Mouse (Mus musculus) embryonic facial prominence, embryonic 11.5 days (tissue): ENCODE measurements at regions not wholly inside any gene's neighbourhood (a gene's known extent, or its start where the extent isn't known, plus 50 kb on each side); places are given as distances from the start of the nearest gene placed in this dataset.

ENCODE experiments used
- ATAC-seq: fragments of 200-750 bp; cut with Nextera tagmentation; replicated peaks from 2 replicates; pipeline ENCODE4 v1.8.0; 2017; ENCODE audit warnings: low read depth; ENCODE audit not compliant: insufficient number of reproducible peaks, low FRiP score, low TSS enrichment
- DNase-seq: peaks from one replicate; pipeline ENCODE4 v3.0.0-alpha.2; 2015; ENCODE audit warnings: low spot score
- H3K27ac ChIP-seq: fragments of 300-500 bp; sonication (generic); replicated peaks from 2 replicates; pipeline ENCODE4 v1.5.1; 2014; ENCODE audit warnings: mild to moderate bottlenecking, low read depth, low read length, control low read depth
- H3K27me3 ChIP-seq: fragments of 300-500 bp; sonication (generic); 2 replicates; pipeline ENCODE4 v1.6.1; 2014; ENCODE audit warnings: mild to moderate bottlenecking, low read length, moderate library complexity, mixed read lengths; ENCODE audit not compliant: control insufficient read depth, insufficient read depth
- H3K36me3 ChIP-seq: fragments of 300-500 bp; sonication (generic); replicated peaks from 2 replicates; pipeline ENCODE4 v1.6.1; 2014; ENCODE audit warnings: low read depth, mild to moderate bottlenecking, low read length, moderate library complexity, mixed read lengths; ENCODE audit not compliant: control insufficient read depth, insufficient read depth
- H3K4me1 ChIP-seq: fragments of 300-500 bp; sonication (generic); 2 replicates; pipeline ENCODE4 v1.6.1; 2014; ENCODE audit warnings: low read length, mixed read lengths; ENCODE audit not compliant: control insufficient read depth, insufficient read depth
- H3K4me2 ChIP-seq: fragments of 300-500 bp; sonication (generic); 2 replicates; pipeline ENCODE4 v1.6.1; 2014; ENCODE audit warnings: low read depth, mild to moderate bottlenecking, control low read depth, low read length, moderate library complexity
- H3K4me3 ChIP-seq: fragments of 300-500 bp; sonication (generic); 2 replicates; pipeline ENCODE4 v1.5.1; 2014; ENCODE audit warnings: low read depth, low read length, control low read depth
- H3K9ac ChIP-seq: fragments of 300-500 bp; sonication (generic); replicated peaks from 2 replicates; pipeline ENCODE4 v1.6.1; 2014; ENCODE audit warnings: mild to moderate bottlenecking, control low read depth, low read length
- H3K9me3 ChIP-seq: fragments of 300-500 bp; sonication (generic); replicated peaks from 2 replicates; pipeline ENCODE4 v1.6.1; 2016; ENCODE audit warnings: mild to moderate bottlenecking, low read length, inconsistent platforms, mixed read lengths; ENCODE audit not compliant: control insufficient read depth
- WGBS: fragments of 180-500 bp; shearing (Covaris S2); extraction: QIAGEN DNeasy Blood & Tissue Kit; methylation state at CpG from one replicate; pipeline ENCODE4 v1.1.7; 2014; 5-methylcytosine and 5-hydroxymethylcytosine counted together

DNA sequence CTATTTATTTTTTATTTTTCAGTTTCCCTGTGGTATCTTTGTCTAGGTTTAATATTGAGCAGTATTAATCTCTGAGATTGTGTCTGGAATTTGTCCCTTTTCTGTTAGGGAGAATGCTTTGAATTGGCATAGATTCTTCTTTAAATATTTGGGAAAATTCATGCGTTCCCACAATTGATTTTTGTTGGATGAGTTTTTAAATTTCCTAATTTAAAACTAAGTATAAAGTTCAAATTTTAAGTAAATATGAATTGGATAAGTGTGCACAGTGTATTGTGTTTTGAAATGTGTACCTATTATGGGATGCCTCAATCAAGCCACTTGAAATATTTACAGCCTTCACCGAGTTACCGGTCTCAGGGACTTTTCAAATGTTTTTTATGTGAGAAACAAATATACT lies 152.3 kb downstream of the Slc38a4 start:
- Histone ChIP-seq H3K36me3 (no peaks in the 10 kb centered on the region), H3K4me1 (no peaks in the 10 kb centered on the region), H3K27ac (no peak overlapping the region), H3K4me3 (no peak overlapping the region), H3K4me2 (no peak overlapping the region), H3K27me3 (no peaks in the 10 kb centered on the region), H3K9ac (no peak overlapping the region), H3K9me3 (no peaks in the 10 kb centered on the region)
- WGBS = 92% methylated on average over 3 of the region's 3 CpGs
- no peak for DNase-seq
- ATAC-seq = no peak

DNA sequence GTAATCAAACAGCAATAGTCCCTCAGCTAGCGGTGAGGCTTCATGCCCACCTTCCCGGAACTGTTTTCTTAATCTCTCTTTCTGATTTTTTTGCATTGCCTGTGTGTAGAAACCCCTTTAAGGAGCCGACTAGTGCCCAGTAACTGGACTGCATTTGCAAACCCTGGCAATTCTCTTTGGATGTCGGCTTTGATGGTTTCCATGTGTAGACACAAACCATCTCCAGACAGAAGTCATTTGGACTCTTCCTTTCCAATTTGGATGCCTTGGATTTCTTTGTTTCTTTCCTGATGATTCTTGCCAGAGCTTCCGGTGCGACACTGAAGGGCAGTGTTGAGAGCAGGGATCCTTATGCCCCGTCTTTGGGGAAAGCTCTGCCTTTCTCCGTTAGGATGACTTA lies 153.0 kb downstream of the Slc38a4 start:
- no peak overlapping the region for H3K4me2 ChIP-seq
- 68% methylated on average over 8 of the region's 8 CpGs for WGBS

GRCm38 (mm10) chr15:96901616-96902015 lies 154.1 kb downstream of the Slc38a4 start:
- Histone ChIP-seq H3K36me3 (no peaks in the 10 kb centered on the region), H3K4me3 (no peak overlapping the region), H3K27ac (no peak overlapping the region), H3K9me3 (no peaks in the 10 kb centered on the region), H3K27me3 (no peaks in the 10 kb centered on the region), H3K4me1 (no peaks in the 10 kb centered on the region), H3K9ac (no peak overlapping the region), H3K4me2 (no peak overlapping the region)
- DNase-seq (no peak), ATAC-seq (no peak)
- WGBS = 92% methylated on average over 9 of the region's 9 CpGs

More for the DNA sequence above, 153.0 kb downstream of the Slc38a4 start:
- H3K4me1 ChIP-seq = no peaks in the 10 kb centered on the region
- ATAC-seq (no peak), DNase-seq (peak; percentile 70)
- no peaks in the 10 kb centered on the region for H3K9me3 ChIP-seq
- no peak overlapping the region for H3K4me3 ChIP-seq
- H3K9ac ChIP-seq = no peak overlapping the region
- no peaks in the 10 kb centered on the region for H3K27me3 ChIP-seq
- H3K27ac ChIP-seq = no peak overlapping the region
- H3K36me3 ChIP-seq = no peaks in the 10 kb centered on the region

- Histone ChIP-seq H3K4me2 (no peak overlapping the region), H3K27ac (no peak overlapping the region), H3K4me3 (no peak overlapping the region), H3K9ac (no peak overlapping the region), H3K9me3 (no peaks in the 10 kb centered on the region), H3K4me1 (no peaks in the 10 kb centered on the region), H3K36me3 (no peaks in the 10 kb centered on the region), H3K27me3 (no peaks in the 10 kb centered on the region)
- DNase-seq = no peak
- ATAC-seq = no peak
- 90% methylated on average over 3 of the region's 3 CpGs for WGBS
Observed at GRCm38 (mm10) chr15:96898285-96898684, 157.5 kb downstream of the Slc38a4 start.

DNA sequence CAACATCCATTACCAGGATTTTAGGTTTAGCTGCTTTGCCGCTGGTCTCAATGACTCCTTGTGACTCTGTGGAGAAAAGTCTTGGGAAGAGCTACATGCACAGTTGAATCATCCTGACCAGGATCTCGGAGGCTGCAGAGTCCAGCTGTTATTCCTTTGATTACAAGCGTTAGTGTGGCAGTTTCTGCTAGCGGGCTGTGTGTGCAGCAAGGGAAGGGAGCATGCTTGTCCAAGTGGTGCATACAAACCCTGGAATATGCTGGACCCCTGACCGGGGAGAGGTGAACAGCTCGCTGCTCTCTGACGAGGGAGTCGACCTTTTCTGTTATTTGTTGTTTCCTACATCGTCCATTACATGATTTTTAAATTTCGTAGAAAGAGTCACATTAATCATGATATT lies 170.9 kb downstream of the Slc38a4 start:
- Histone ChIP-seq H3K4me3 (no peak overlapping the region), H3K9ac (no peak overlapping the region), H3K9me3 (no peaks in the 10 kb centered on the region), H3K27me3 (no peaks in the 10 kb centered on the region), H3K4me1 (no peaks in the 10 kb centered on the region), H3K36me3 (no peaks in the 10 kb centered on the region), H3K27ac (no peak overlapping the region), H3K4me2 (no peak overlapping the region)
- WGBS = 82% methylated on average over 10 of the region's 10 CpGs
- ATAC-seq = no peak
- no peak for DNase-seq

DNA sequence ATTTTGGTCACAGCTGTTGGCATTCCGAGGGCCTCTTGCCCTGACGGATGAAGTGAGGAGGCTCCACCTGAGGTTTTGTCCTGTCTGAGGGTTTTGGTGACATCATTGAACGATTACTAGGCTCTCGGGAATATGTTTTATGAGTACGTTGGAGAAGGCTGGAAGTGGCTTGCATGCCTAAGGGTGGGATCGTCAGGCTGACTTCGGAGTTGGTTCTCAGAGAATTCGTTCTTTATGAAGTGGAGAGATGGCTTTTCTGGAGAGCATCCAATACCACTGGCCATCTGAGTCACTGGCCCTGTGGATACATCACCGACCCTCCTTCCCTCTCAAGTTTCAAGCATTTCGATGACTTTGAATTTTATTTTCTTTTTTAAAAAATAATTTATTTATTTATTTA lies 172.0 kb downstream of the Slc38a4 start:
- H3K36me3 ChIP-seq = no peaks in the 10 kb centered on the region
- ATAC-seq (no peak), DNase-seq (no peak)
- H3K4me3 ChIP-seq = no peak overlapping the region
- no peaks in the 10 kb centered on the region for H3K4me1 ChIP-seq
- no peak overlapping the region for H3K9ac ChIP-seq
- H3K9me3 ChIP-seq = no peaks in the 10 kb centered on the region
- H3K4me2 ChIP-seq = no peak overlapping the region
- WGBS = 90% methylated on average over 10 of the region's 10 CpGs
- no peak overlapping the region for H3K27ac ChIP-seq
- H3K27me3 ChIP-seq = no peaks in the 10 kb centered on the region

DNA sequence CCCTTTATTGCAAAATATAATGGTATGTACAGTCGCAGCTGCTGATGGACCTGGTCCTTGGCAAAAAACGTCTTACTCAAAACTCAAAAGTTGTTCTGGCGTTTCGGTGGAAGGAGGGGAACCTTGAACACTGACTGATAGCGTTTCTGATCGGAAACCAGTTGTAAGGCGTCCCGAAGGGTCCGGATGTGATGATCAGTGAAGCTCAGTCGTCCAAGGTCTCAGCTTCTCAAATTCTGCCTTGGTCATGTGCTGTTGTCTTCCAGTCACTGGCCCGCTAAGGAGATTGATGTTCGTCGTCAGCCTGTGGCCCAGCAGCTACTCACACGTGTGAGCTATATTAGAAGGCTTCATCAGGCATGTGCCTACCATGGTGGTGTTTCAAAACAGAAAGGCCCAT lies 173.5 kb downstream of the Slc38a4 start:
- H3K9ac ChIP-seq = no peak overlapping the region
- no peaks in the 10 kb centered on the region for H3K4me1 ChIP-seq
- no peaks in the 10 kb centered on the region for H3K9me3 ChIP-seq
- no peaks in the 10 kb centered on the region for H3K27me3 ChIP-seq
- no peak overlapping the region for H3K4me2 ChIP-seq
- H3K27ac ChIP-seq = no peak overlapping the region
- WGBS = 91% methylated on average over 14 of the region's 14 CpGs
- ATAC-seq (no peak), DNase-seq (no peak)
- no peak overlapping the region for H3K4me3 ChIP-seq
- no peaks in the 10 kb centered on the region for H3K36me3 ChIP-seq

DNA sequence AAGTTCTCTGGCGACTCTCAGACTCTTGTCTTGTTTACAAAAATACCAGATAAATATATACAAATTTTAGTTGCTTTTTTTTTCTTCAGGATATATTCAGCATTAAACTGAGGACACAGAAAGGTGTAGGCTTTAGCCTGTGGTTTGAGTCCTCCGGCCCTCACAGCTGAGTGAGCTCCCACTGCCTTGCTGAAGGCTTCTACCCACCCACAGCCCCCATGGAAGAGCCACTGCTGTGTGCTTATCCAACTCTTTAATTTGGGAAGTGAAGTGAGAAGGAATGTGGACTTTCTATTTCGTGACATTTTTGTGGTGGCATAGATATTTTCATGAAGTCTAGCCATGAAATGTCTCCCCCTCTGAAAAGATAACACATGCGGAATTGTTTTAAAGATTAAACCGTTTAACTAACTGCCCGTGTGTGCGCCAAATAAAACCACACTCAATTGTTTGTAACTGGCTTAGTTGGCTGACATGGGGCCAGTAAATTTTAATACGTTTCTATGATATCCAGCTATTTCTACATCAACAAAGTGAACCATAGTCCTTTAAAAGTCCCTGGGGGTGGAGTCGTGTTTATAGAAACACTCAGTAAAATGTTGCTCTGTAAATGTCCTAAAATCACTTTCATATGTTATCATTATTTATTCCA lies 174.1 kb downstream of the Slc38a4 start:
- ATAC-seq = no peak
- H3K4me2 ChIP-seq = no peak overlapping the region
- no peak for DNase-seq
- H3K36me3 ChIP-seq = no peaks in the 10 kb centered on the region
- no peaks in the 10 kb centered on the region for H3K27me3 ChIP-seq
- WGBS = 79% methylated on average over 9 of the region's 9 CpGs
- H3K9me3 ChIP-seq = no peaks in the 10 kb centered on the region
- no peak overlapping the region for H3K27ac ChIP-seq
- no peak overlapping the region for H3K9ac ChIP-seq
- H3K4me1 ChIP-seq = no peaks in the 10 kb centered on the region
- no peak overlapping the region for H3K4me3 ChIP-seq
